21 mouse cellular contexts compared by ENCODE assay signal in genomic region chr10:63628546-63628945, GRCm38 (mm10).
A peak's percentile ranks its signal among the peaks of the same experiment; 100 is the strongest.
DNase-seq lines count a peak whose midpoint lies in the region.
"Had no signal": no experiment of that assay in that cellular context is flagged by ENCODE, and none has a peak within 500 bp of the region (broad histone marks: within the 10 kb centered on the region; RNA-seq: fewer than 3 reads in every experiment).

No protein-coding gene starts in this region.

- no peaks in the 10 kb centered on the region for H3K36me3 ChIP-seq in heart, embryonic 10.5 days
- H3K36me3 ChIP-seq: embryonic facial prominence, embryonic 12.5 days; forebrain, embryonic 10.5 days; heart, embryonic 13.5 days; hindbrain, embryonic 12.5 days; hindbrain, embryonic 15.5 days had no signal

- H3K4me1 ChIP-seq in heart, embryonic 10.5 days = no peaks in the 10 kb centered on the region
- H3K4me1 ChIP-seq: embryonic facial prominence, embryonic 12.5 days; forebrain, embryonic 10.5 days; forebrain, embryonic 13.5 days; heart, embryonic 13.5 days; hindbrain, embryonic 12.5 days; hindbrain, embryonic 15.5 days had no signal

- intact Hi-C loops in heart, postnatal 14 days (cut with DNase I) = no loop called here

- H3K4me3 ChIP-seq in heart, embryonic 10.5 days = no peak overlapping the region
- H3K4me3 ChIP-seq: embryonic facial prominence, embryonic 12.5 days; forebrain, embryonic 10.5 days; forebrain, embryonic 13.5 days; gastrocnemius, adult 2 months; heart, embryonic 13.5 days; hindbrain, embryonic 12.5 days; hindbrain, embryonic 15.5 days had no signal

- H3K27me3 ChIP-seq in heart, embryonic 10.5 days (ENCODE audit: insufficient read depth, poor library complexity, severe bottlenecking) = no peaks in the 10 kb centered on the region
- H3K27me3 ChIP-seq: embryonic facial prominence, embryonic 12.5 days; forebrain, embryonic 13.5 days; heart, embryonic 13.5 days; hindbrain, embryonic 12.5 days; hindbrain, embryonic 15.5 days had no signal

- peak; percentile 58 for DNase-seq in heart, embryonic 10.5 days (ENCODE audit: low spot score)
- DNase-seq in heart, postnatal 14 days = no peak
- peak; percentile 8 for DNase-seq in embryo, embryonic 10.5 days (ENCODE audit: low spot score)
- peak; percentile 12 for DNase-seq in embryo, embryonic 11 days
- DNase-seq in forelimb bud, embryonic 11.5 days (ENCODE audit: low read depth, low spot score) = peak; percentile 14
- no peak for DNase-seq in lung, postnatal 25 days (ENCODE audit: low spot score)
- DNase-seq: adrenal gland, adult 2 months; adrenal gland, postnatal 14 days; cerebellum, adult 11 months; cerebellum, adult 2 months; cerebellum, adult 9-11 months; cerebellum, postnatal 25 days; gastrocnemius, adult 2 months; gastrocnemius, postnatal 14 days; heart, adult 18-20 months had no signal

- WGBS in heart, embryonic 10.5 days = 83% methylated on average over 1 of the region's 1 CpGs

- no peaks in the 10 kb centered on the region for H3K9me3 ChIP-seq in heart, embryonic 10.5 days
- H3K9me3 ChIP-seq: embryonic facial prominence, embryonic 12.5 days; forebrain, embryonic 10.5 days; forebrain, embryonic 13.5 days; heart, embryonic 13.5 days; hindbrain, embryonic 12.5 days; hindbrain, embryonic 15.5 days had no signal

- H3K27ac ChIP-seq in heart, embryonic 10.5 days = no peak overlapping the region
- H3K27ac ChIP-seq: embryonic facial prominence, embryonic 12.5 days; forebrain, embryonic 10.5 days; forebrain, embryonic 13.5 days; gastrocnemius, adult 2 months; heart, embryonic 13.5 days; hindbrain, embryonic 12.5 days; hindbrain, embryonic 15.5 days had no signal

Comparison
In these comparisons a context has a peak if more than half of its experiments do, and no peak if none do; other contexts are left out.
1. DNase-seq: peak in heart, embryonic 10.5 days (single experiment), embryo, embryonic 10.5 days (single experiment), embryo, embryonic 11 days (single experiment) and forelimb bud, embryonic 11.5 days (single experiment); none in heart, postnatal 14 days (0 of 2) and lung, postnatal 25 days (single experiment).